Mouse (Mus musculus) ES-Bruce4 (cell line): ENCODE measurements at regions not wholly inside any gene's neighbourhood (a gene's known extent, or its start where the extent isn't known, plus 50 kb on each side); places are given as distances from the start of the nearest gene placed in this dataset.

Experiments
- H3K27ac ChIP-seq: 2 replicates; pipeline ENCODE4 v1.5.1; 2012; ENCODE audit warnings: low read length, inconsistent platforms; ENCODE audit not compliant: insufficient read depth
- H3K27me3 ChIP-seq: 2 replicates; pipeline ENCODE4 v1.6.1; 2012; ENCODE audit warnings: mild to moderate bottlenecking, low read length, inconsistent platforms; ENCODE audit not compliant: control insufficient read depth, poor library complexity, insufficient read depth, severe bottlenecking
- H3K36me3 ChIP-seq: 2 replicates; pipeline ENCODE4 v1.6.1; 2012; ENCODE audit warnings: inconsistent platforms, mild to moderate bottlenecking, low read length, moderate library complexity; ENCODE audit not compliant: control insufficient read depth, poor library complexity, insufficient read depth, severe bottlenecking
- H3K4me1 ChIP-seq: one replicate; pipeline ENCODE4 v1.8.1; 2011; ENCODE audit warnings: low read length; ENCODE audit not compliant: control insufficient read depth, insufficient read depth
- H3K4me3 ChIP-seq: 2 replicates; pipeline ENCODE4 v1.5.1; 2011; ENCODE audit warnings: low read depth, mild to moderate bottlenecking, low read length
- H3K9ac ChIP-seq: 2 replicates; pipeline ENCODE4 v1.6.1; 2012; ENCODE audit warnings: low read depth, mild to moderate bottlenecking, inconsistent platforms; ENCODE audit not compliant: poor library complexity, severe bottlenecking
- H3K9me3 ChIP-seq: replicated peaks from 2 replicates; pipeline ENCODE4 v1.6.1; 2012; ENCODE audit warnings: mild to moderate bottlenecking, low read length, inconsistent platforms; ENCODE audit not compliant: control insufficient read depth, poor library complexity, insufficient read depth, severe bottlenecking
- CTCF ChIP-seq: IDR thresholded peaks from one replicate; pipeline ENCODE4 v1.8.1; 2011; ENCODE audit warnings: low read depth, low read length
- EP300 ChIP-seq: IDR thresholded peaks from 2 replicates; pipeline ENCODE4 v1.6.1; 2011; ENCODE audit warnings: low read depth, low read length; ENCODE audit not compliant: insufficient read depth
- POLR2A ChIP-seq: IDR thresholded peaks from one replicate; pipeline ENCODE4 v1.8.1; 2011; ENCODE audit warnings: low read length; ENCODE audit not compliant: insufficient read depth

DNA sequence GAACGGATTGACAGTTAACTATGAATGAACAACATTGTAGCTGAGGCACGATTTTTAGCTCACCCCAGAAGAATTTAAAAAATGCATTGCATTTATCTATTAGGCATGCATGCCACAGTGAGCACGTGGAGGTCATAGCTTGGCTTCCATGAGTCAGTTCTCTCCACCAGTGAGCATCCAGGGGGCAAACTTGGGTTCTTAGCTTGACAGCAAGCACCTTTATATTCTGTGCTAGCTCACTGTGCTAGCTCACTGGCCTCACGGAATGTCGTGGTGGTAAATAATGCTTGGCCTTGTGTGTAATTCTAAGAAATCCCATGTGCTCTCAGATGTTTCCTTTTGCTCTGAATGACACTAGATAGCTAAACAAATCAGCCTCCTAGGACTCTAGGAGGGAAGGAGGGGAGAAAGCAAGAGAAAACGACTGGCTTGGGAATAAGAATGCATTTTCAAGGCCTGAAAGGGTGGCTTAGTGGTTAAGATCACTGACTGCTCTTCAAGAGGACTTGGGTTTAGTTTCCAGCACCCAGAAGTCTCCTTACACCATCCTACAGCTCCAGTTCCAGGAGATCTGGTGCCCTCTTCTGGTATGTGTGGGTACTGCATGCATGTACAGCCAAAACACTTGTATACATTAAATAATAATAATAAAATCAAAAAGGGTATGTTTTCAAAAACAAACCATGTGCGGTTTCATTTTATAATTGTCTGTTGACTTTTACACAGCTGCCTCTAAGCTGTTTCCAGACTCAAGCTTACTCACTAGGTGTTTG, 485.3 kb downstream of the Adam3 start:
- no peak overlapping the region for H3K4me3 ChIP-seq
- H3K27ac ChIP-seq, result no peak overlapping the region
- no peaks in the 10 kb centered on the region for H3K4me1 ChIP-seq
- H3K27me3 ChIP-seq, result no peaks in the 10 kb centered on the region
- H3K36me3 ChIP-seq, result no peaks in the 10 kb centered on the region
- no peak overlapping the region for H3K9ac ChIP-seq
- 0 out of 2 replicates have a peak, but pooled peaks cover 2% of the 10 kb centered on the region for H3K9me3 ChIP-seq
- TF ChIP-seq CTCF (no peak), EP300 (no peak), POLR2A (no peak)

DNA sequence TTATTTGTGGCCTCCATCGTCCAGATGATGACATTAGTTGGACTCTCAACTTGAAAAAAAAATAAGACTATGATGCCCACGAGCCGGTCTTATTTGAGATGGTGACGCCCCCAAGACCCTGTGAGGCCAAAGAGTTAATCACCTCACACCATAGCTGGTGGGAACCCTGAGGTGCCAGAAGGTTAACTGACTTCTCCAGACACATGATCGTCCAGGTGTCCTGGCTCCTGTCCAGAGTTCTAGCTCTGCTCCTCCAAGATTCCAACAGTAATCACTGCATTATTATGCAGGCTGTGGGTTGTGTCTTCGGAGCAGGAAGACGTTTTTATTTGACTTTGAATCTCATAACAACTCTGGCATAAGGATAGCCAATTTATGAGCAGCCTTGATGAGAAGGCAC, 490.7 kb downstream of the Adam3 start:
- Histone ChIP-seq H3K36me3 (no peaks in the 10 kb centered on the region), H3K9me3 (no peaks in the 10 kb centered on the region), H3K27ac (no peak overlapping the region), H3K4me1 (no peaks in the 10 kb centered on the region), H3K27me3 (no peaks in the 10 kb centered on the region), H3K4me3 (no peak overlapping the region), H3K9ac (no peak overlapping the region)
- no peak for TF ChIP-seq EP300
- TF ChIP-seq POLR2A, result no peak

DNA sequence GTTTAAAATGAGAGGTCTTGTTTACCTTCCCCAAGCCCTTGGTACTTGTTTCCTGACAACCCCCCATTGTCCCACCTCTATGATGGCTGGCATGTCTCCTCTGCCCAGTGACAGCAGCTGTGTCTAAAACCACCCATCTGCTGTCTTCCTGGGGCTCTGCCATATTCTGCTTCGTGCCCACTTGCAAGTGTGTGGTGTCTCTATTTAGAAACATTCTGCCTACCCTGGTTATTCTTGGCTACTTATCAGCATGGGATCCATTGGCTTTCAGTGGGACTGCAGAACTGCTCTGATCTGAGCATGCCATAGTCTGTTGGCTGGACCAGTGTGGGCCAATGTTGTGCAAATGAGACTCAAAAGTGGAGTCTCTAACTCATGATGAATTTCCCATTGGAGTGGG, 497.5 kb downstream of the Adam3 start:
- no peaks in the 10 kb centered on the region for H3K4me1 ChIP-seq
- H3K27me3 ChIP-seq, result no peaks in the 10 kb centered on the region
- no peak for TF ChIP-seq CTCF
- TF ChIP-seq EP300, result no peak
- TF ChIP-seq POLR2A, result no peak
- no peak overlapping the region for H3K27ac ChIP-seq
- H3K9me3 ChIP-seq, result no peaks in the 10 kb centered on the region
- H3K36me3 ChIP-seq, result no peaks in the 10 kb centered on the region
- H3K9ac ChIP-seq, result no peak overlapping the region
- H3K4me3 ChIP-seq, result no peak overlapping the region

- no peaks in the 10 kb centered on the region for H3K36me3 ChIP-seq
- TF ChIP-seq CTCF, result no peak
- no peak for TF ChIP-seq POLR2A
- no peak for TF ChIP-seq EP300
- H3K4me1 ChIP-seq, result no peaks in the 10 kb centered on the region
- H3K9me3 ChIP-seq, result no peaks in the 10 kb centered on the region
- no peak overlapping the region for H3K9ac ChIP-seq
- no peak overlapping the region for H3K4me3 ChIP-seq
- no peaks in the 10 kb centered on the region for H3K27me3 ChIP-seq
- no peak overlapping the region for H3K27ac ChIP-seq
Measured at GRCm38 (mm10) chr8:24227331-24228072, 498.1 kb downstream of the Adam3 start.

- no peaks in the 10 kb centered on the region for H3K4me1 ChIP-seq
- no peaks in the 10 kb centered on the region for H3K36me3 ChIP-seq
- H3K4me3 ChIP-seq, result no peak overlapping the region
- no peaks in the 10 kb centered on the region for H3K27me3 ChIP-seq
- H3K9ac ChIP-seq, result no peak overlapping the region
- no peaks in the 10 kb centered on the region for H3K9me3 ChIP-seq
- no peak for TF ChIP-seq EP300
- TF ChIP-seq POLR2A, result no peak
- no peak overlapping the region for H3K27ac ChIP-seq
Measured at GRCm38 (mm10) chr8:24220222-24220621, 505.4 kb downstream of the Adam3 start.

DNA sequence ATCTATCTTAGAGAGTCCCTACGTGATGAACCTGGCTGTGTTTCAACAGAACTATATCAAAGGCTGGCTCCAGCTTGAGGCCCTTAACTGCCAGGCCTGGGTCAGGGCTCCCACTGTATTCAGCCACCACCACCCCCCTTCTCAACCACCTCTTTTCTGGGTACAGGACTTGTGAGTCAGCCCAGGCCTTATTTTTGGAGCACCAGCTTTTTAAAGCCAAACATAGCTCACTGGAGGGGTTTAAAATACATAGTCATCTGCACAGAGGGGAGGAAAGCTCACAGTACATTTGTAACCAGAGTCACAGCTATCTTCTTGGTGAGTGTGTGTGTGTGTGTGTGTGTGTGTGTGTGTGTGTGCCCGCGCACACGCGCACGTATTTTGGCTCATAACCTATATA, 509.0 kb downstream of the Adam3 start:
- Histone ChIP-seq H3K36me3 (no peaks in the 10 kb centered on the region), H3K27me3 (no peaks in the 10 kb centered on the region), H3K4me3 (no peak overlapping the region), H3K9ac (no peak overlapping the region), H3K4me1 (no peaks in the 10 kb centered on the region), H3K9me3 (no peaks in the 10 kb centered on the region), H3K27ac (no peak overlapping the region)
- TF ChIP-seq POLR2A (no peak), CTCF (no peak), EP300 (no peak)
